Mouse (Mus musculus) thymus, adult 2 months (tissue): ENCODE measurements at regions not wholly inside any gene's neighbourhood (a gene's known extent, or its start where the extent isn't known, plus 50 kb on each side); places are given as distances from the start of the nearest gene placed in this dataset.

ENCODE experiments used
- DNase-seq: peaks from one replicate; pipeline ENCODE4 v3.0.0; 2021
- H3K27ac ChIP-seq: fragments of 200-500 bp; 2 replicates; pipeline ENCODE4 v1.5.1; 2012; ENCODE audit warnings: low read length, control low read depth; ENCODE audit not compliant: control insufficient read depth, insufficient read depth
- H3K27me3 ChIP-seq: fragments of 200-500 bp; 2 replicates; pipeline ENCODE4 v1.6.1; 2012; ENCODE audit warnings: mild to moderate bottlenecking, low read length, moderate library complexity, mixed read lengths; ENCODE audit not compliant: control insufficient read depth, insufficient read depth
- H3K36me3 ChIP-seq: fragments of 200-500 bp; 2 replicates; pipeline ENCODE4 v1.6.1; 2012; ENCODE audit warnings: mild to moderate bottlenecking, low read length, moderate library complexity; ENCODE audit not compliant: control insufficient read depth, insufficient read depth
- H3K4me1 ChIP-seq: fragments of 200-500 bp; replicated peaks from 2 replicates; pipeline ENCODE4 v1.6.1; 2012; ENCODE audit warnings: low read length; ENCODE audit not compliant: control insufficient read depth, insufficient read depth
- H3K4me3 ChIP-seq: fragments of 200-500 bp; 2 replicates; pipeline ENCODE4 v1.5.1; 2012; ENCODE audit warnings: mild to moderate bottlenecking, low read length, control low read depth, moderate library complexity; ENCODE audit not compliant: control insufficient read depth, insufficient read depth
- CTCF ChIP-seq: fragments of 200-500 bp; IDR thresholded peaks from 2 replicates; pipeline ENCODE4 v1.5.1; 2012; ENCODE audit warnings: mild to moderate bottlenecking, control low read depth, low read length, moderate library complexity, borderline replicate concordance; ENCODE audit not compliant: control insufficient read depth, poor library complexity, insufficient read depth; ENCODE audit errors: extremely low read depth
- POLR2A ChIP-seq: fragments of 200-500 bp; IDR thresholded peaks from 2 replicates; pipeline ENCODE4 v1.6.1; 2012; ENCODE audit warnings: mild to moderate bottlenecking, low read length, control low read depth, moderate library complexity; ENCODE audit not compliant: control insufficient read depth, poor library complexity, insufficient read depth; ENCODE audit errors: extremely low read depth
- WGBS: fragments of 180-500 bp; shearing (Covaris S2); methylation state at CpG from one replicate; pipeline ENCODE4 v1.1.7; 2018; 5-methylcytosine and 5-hydroxymethylcytosine counted together

DNA sequence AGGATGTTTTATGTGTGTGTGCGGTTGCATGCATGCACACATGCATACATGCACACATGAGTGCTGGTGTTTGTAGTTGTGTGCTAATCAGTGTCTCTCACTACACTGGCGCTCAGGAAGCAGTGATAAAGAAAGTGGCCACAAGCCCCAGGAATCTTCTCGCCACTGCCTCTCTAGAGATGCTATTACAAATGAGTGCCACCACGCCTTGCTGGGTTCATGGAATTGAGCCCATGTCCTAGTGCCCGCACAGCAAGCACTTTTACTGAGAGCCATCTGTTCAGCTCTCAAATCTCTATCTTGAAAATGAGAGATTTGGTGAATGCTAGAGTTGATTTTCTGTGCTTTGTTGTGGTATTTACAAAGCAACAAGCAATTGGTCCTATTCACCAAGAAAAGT lies 373.3 kb downstream of the Lpin1 start:
- no peak for DNase-seq
- TF ChIP-seq POLR2A (no peak), CTCF (no peak)
- no peaks in the 10 kb centered on the region for H3K4me1 ChIP-seq
- 89% methylated on average over 5 of the region's 5 CpGs for WGBS
- no peaks in the 10 kb centered on the region for H3K27me3 ChIP-seq
- no peaks in the 10 kb centered on the region for H3K36me3 ChIP-seq
- H3K4me3 ChIP-seq, result no peak overlapping the region
- H3K27ac ChIP-seq, result no peak overlapping the region

- Histone ChIP-seq H3K27ac (no peak overlapping the region), H3K4me3 (no peak overlapping the region), H3K4me1 (no peaks in the 10 kb centered on the region), H3K36me3 (no peaks in the 10 kb centered on the region), H3K27me3 (no peaks in the 10 kb centered on the region)
- DNase-seq, result no peak
- whole genome bisulfite sequencing, result 98% methylated on average over 3 of the region's 3 CpGs
- no peak for TF ChIP-seq CTCF
- TF ChIP-seq POLR2A, result no peak
Measured at GRCm38 (mm10) chr12:16233559-16233958, 377.2 kb downstream of the Lpin1 start.

- Histone ChIP-seq H3K36me3 (no peaks in the 10 kb centered on the region), H3K4me1 (no peaks in the 10 kb centered on the region), H3K27ac (no peak overlapping the region), H3K27me3 (no peaks in the 10 kb centered on the region), H3K4me3 (no peak overlapping the region)
- 88% methylated on average over 8 of the region's 8 CpGs for WGBS
- no peak for TF ChIP-seq POLR2A
- no peak for TF ChIP-seq CTCF
- no peak for DNase-seq
Measured at GRCm38 (mm10) chr12:16232828-16233227, 377.9 kb downstream of the Lpin1 start.

DNA sequence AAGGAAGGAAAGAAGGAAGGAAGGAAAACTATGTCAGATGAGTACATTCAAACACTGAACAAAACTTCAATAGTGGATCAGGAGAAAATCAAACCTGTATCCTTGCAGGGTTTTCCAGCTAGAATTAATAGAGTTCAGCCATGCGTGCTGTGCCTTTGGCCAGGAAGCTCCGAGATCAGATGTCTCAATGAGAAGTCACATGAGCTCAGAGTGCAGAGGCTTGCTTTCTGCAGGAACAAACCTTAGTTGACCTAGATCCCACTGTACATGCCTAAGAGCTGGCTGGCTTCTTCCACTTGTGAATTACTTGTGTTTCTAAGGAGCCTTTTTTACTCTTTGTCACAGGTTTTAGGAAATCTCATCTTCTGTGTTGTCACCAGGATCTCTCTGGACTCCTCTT lies 378.7 kb downstream of the Lpin1 start:
- Histone ChIP-seq H3K36me3 (no peaks in the 10 kb centered on the region), H3K27me3 (no peaks in the 10 kb centered on the region), H3K27ac (no peak overlapping the region), H3K4me3 (no peak overlapping the region), H3K4me1 (no peaks in the 10 kb centered on the region)
- no peak for TF ChIP-seq POLR2A
- no peak for TF ChIP-seq CTCF
- no peak for DNase-seq
- WGBS, result 84% methylated on average over 2 of the region's 2 CpGs

GRCm38 (mm10) chr12:16231093-16231492 lies 379.7 kb downstream of the Lpin1 start:
- H3K36me3 ChIP-seq, result no peaks in the 10 kb centered on the region
- H3K27ac ChIP-seq, result no peak overlapping the region
- H3K27me3 ChIP-seq, result no peaks in the 10 kb centered on the region
- no peak for TF ChIP-seq CTCF
- TF ChIP-seq POLR2A, result no peak
- H3K4me3 ChIP-seq, result no peak overlapping the region
- H3K4me1 ChIP-seq, result no peaks in the 10 kb centered on the region
- peak; percentile 21 for DNase-seq
- 73% methylated on average over 2 of the region's 2 CpGs for WGBS

GRCm38 (mm10) chr12:16225428-16225827 lies 385.3 kb downstream of the Lpin1 start:
- Histone ChIP-seq H3K27ac (no peak overlapping the region), H3K4me3 (no peak overlapping the region), H3K4me1 (no peaks in the 10 kb centered on the region), H3K27me3 (no peaks in the 10 kb centered on the region), H3K36me3 (no peaks in the 10 kb centered on the region)
- 18% methylated on average over 2 of the region's 2 CpGs for WGBS
- TF ChIP-seq CTCF (no peak), POLR2A (no peak)
- no peak for DNase-seq

DNA sequence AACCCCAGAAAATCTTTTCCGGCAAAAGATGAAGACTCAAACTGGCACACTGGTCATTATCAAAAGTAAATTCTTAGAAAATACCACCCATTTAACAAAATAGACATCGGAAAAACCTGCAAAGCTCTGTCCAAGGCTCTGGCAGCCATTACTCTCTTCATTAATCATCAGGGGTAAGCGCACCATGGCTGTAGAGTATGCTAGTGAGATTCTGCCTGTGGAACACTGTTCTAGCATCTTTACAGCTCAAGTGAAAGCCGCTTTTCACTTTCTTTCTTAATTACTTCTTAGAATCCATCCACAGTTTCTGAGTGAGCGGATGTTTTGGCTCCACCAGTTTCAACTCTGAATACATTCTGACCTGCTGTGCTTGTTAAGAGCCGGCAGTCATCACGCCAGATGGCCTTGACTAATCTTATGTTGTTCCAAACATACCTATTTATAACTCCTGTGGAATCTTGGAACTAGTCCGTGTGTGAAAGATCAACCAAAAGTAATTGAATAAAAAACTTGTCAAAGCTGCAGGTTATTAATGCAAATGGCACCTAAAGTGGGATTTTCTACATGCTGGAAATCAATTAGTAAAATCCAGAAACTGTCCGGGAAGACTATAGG lies 387.8 kb downstream of the Lpin1 start:
- Histone ChIP-seq H3K27ac (no peak overlapping the region), H3K4me3 (no peak overlapping the region)
- DNase-seq, result no peak

More for the DNA sequence above, 387.8 kb downstream of the Lpin1 start:
- no peaks in the 10 kb centered on the region for H3K27me3 ChIP-seq
- no peaks in the 10 kb centered on the region for H3K36me3 ChIP-seq
- TF ChIP-seq CTCF, result no peak
- H3K4me1 ChIP-seq, result no peaks in the 10 kb centered on the region
- 95% methylated on average over 9 of the region's 9 CpGs for WGBS
